Mouse (Mus musculus) embryonic fibroblast, embryonic 13.5 days (primary cell): ENCODE data around the gene Rab8b.

Source experiments
- CTCF ChIP-seq: IDR thresholded peaks from 2 replicates; pipeline ENCODE4 v1.5.1; 2011; ENCODE audit warnings: mild to moderate bottlenecking, control low read depth, low read length, moderate library complexity, borderline replicate concordance; ENCODE audit not compliant: insufficient read depth
- POLR2A ChIP-seq: IDR thresholded peaks from 2 replicates; pipeline ENCODE4 v1.6.1; 2011; ENCODE audit warnings: low read depth, mild to moderate bottlenecking, control low read depth, low read length, moderate library complexity

GRCm38 (mm10) chr9:66887301-66887902, 32.1 kb downstream of the Rab8b start:
- no peak for TF ChIP-seq POLR2A
- no peak for TF ChIP-seq CTCF
